Mouse (Mus musculus): ENCODE data around the gene Zic5. TPM values are rescaled to one million over a fixed set of nuclear protein-coding genes. Genes with fewer than 3 reads are reported as not detected.

Gene Zic5
- total RNA-seq, 2 experiments from 2014 or later, result 3.0 to 4.0 TPM

DNA sequence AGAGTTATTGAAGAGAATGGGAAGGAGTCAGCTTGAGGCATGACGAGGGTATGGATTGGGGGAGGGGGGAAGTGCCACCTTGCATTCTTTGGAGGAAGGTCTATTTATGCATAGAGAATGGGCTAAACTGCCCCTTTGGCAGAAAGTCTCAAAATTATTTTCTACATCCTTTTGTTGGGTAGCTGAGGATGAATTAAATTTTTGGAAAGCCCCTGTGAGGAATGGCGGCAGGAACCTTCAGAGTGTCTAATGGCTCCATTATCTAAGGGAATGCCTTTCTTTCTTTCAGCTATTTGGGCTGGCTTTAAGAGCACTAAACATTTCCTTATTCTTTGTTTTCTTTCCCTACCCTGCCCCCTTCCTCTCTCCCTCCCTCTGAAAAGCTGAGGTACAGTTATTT lies 14.9 kb upstream of the Zic5 start:
- no peak for DNase-seq (ENCODE audit: low spot score in 2 of 2)

DNA sequence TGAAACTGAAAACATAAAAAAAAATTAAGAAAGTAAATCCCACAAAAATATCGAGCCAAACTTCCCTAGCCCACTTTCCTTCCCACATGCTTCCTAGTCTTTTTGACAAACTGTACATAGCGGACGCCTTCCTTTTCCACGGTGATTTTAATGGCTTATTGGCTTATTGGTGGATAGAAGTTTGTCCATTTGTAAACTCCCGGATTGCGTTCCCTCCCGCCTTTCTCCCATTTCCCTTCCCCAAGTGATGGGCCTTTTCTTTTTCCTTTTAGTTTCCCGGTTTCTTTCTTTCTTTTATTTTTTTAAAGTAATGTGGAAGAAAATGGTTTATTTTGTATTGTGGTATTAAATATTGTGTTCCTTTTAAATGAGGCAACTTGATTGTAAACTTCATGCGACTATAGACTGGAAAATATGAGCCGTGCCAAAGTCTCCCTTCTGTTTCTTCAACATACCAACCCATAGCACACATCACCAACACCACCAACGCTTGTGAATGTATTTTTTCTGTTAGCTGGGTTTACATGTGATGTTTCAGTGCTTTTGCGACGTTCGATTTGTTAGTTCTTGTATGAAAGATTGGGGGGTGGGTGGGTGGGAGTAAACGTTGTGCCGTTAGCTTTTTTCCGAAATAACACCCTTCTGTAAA lies 14.1 kb upstream of the Zic5 start:
- DNase-seq (ENCODE audit: low spot score in 2 of 2), result no peak

- DNase-seq (ENCODE audit: low spot score in 2 of 2), result no peak
Observed at GRCm38 (mm10) chr14:122478574-122479011, 13.1 kb upstream of the Zic5 start.

DNA sequence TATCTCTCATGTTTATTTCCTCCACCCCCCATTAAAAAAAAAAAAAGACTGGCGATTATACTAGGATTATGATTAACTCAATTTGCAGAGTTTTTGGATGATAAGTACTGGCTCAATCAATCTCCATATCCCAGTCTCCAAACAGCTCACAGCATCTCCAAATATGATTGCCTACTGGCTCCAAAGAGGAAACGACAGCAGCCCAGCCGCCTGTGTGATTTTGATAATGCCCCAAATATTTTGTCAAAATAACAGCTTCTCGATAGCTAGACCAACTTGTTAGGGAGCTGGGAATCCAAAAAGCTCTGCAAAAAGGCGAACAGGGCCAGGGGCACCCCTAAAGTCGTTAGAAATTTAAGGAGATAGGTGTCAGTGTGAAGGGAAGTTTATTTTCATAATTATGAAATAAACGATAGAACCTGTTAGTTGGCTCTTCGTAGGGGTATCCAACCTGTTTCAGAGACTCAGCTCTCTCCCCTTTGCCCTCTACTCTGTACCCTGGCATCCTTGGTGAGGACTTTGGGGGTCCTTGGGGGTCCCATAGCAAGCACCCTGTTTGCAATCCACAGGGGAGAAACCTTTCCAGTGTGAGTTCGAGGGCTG lies 12.6 kb upstream of the Zic5 start:
- DNase-seq (ENCODE audit: low spot score in 2 of 2), result no peak

DNA sequence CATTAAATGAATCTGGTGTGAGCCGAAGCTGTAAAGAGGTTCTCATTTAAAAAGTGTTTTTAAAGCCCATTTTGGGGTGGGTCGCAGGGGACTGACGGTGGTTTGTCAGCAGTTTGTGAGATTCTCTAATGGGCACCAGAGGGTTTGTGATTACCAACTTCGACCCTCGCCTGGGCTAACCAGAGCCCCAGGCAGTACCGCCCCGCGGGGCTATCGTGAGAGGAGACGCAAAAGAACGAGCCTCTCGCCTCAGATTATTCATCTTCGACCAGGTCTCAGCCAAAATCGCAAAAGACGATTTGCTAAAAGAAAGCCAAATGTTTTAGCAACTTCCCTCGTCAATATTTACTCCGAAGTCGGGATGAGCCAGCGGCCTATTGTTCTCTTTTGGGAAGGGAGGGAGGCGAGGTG lies 11.8 kb upstream of the Zic5 start:
- DNase-seq (ENCODE audit: low spot score in 2 of 2), result no peak

DNA sequence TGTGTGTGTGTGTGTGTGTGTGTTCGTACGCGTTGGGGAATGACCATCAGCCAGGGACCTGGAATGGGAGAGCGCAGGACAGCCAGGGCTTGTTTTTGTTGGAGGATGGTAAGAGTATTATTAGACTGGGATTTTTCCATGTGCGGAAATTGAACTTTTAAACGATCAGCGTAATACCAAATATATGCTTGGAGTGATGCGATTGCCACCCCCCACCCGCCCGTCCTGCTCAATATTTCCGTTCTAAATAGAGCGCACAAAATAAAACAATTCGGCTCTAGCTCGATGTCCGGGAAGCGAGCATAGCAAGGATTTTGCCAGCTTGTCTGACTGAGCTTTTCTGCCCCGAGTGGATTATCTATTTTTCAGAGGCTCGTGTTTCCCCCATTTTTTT lies 11.3 kb upstream of the Zic5 start:
- DNase-seq (ENCODE audit: low spot score in 2 of 2), result no peak

DNA sequence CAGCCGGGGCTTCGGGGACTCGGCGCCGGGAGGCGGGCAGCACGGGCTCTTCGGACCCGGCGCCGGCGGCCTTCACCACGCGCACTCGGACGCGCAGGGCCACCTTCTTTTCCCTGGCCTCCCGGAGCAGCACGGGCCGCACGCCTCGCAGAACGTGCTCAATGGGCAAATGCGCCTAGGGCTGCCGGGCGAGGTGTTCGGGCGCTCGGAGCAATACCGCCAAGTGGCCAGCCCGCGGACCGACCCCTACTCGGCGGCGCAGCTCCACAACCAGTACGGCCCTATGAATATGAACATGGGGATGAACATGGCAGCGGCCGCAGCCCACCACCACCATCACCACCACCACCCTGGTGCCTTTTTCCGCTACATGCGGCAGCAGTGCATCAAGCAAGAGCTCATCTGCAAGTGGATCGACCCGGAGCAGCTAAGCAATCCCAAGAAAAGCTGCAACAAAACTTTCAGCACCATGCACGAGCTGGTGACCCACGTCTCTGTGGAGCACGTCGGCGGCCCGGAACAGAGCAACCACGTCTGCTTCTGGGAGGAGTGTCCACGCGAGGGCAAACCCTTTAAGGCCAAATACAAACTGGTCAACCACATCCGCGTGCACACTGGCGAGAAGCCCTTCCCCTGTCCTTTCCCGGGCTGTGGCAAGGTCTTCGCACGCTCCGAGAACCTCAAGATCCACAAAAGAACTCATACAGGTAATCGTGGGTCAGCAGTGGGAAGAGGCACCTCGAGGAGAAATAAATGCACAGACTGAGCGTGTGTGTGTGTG lies 10.8 kb upstream of the Zic5 start:
- no peak for DNase-seq (ENCODE audit: low spot score in 2 of 2)

DNA sequence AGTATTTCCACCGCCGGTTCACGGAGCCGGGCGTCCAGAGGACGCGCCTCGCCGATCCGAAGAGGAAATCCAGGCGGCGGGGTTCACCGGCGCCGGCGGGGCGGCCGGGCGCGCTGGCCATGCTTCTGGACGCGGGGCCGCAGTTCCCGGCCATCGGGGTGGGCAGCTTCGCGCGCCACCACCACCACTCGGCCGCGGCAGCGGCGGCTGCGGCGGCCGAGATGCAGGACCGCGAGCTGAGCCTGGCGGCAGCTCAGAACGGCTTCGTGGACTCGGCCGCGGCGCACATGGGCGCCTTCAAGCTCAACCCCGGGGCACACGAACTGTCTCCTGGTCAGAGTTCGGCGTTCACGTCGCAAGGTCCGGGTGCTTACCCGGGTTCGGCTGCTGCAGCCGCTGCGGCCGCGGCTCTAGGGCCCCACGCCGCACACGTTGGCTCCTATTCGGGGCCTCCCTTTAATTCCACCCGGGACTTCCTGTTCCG lies 10.1 kb upstream of the Zic5 start:
- no peak for DNase-seq (ENCODE audit: low spot score in 2 of 2)

DNA sequence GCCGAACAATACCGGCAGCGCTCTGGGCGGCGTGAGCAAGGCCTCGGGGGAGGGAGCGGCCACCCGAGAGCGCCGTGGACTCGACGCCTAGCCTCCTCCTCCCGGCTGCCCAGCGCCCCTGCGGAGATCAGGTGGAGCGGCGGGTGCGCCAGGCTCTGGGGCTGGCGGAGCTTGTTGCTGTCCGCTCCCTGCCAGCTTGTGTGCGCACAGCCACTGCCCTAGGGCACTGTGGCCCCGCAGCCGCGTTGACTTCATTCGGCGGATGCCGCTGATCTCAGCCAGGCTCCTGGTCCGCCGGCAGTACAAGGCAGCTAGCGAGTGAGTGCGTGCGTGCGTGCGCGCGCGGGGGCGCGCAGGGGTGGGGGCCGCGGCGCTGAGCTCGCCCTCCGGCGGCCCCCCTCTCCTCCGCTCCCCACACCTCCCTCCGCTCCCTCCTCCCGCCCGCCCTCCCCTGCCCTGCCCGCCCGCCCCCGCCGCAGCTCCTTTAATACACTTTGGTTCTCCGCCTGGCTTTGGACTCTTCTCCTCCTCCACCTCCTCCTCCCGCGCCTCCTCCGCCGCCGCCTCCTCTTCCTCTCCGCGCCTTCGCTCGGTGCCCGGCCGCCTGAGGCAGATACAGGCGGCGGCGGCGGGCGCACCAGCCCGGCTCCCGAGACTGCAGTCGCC lies 9.5 kb upstream of the Zic5 start, which contains the start of gene Zic2:
Zic2 (plus strand) TSS at position 545 of the 666 bp plus-strand sequence.
- no peak for DNase-seq (ENCODE audit: low spot score in 2 of 2)

- DNase-seq (ENCODE audit: low spot score in 2 of 2), result no peak
Observed at GRCm38 (mm10) chr14:122474041-122474890, 8.8 kb upstream of the Zic5 start.

DNA sequence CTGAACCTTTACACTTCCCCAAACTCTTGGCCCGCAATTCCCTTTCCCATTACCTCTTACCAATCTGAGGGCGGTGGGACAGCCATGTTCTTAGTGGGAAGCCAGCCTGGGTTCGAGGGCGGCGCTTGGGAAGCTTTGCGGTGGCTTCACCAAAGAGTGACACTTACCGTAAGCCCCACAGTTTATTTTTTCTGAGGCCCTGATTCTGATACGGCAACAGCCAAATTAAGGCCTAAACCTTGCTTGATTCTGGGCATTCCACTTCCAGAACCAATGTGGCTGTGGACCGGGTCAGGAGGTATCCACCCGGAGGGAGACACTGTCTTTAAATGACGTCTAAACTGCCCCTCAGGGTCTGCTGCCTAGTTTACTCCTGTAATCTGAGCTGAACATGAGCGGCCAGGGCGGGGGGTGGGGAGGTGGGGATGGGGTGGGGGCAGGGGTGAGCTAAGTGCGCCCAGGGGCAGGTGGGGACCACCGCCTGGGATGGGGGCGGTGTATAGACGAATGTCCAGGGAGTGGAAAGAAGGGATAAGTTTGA lies 7.8 kb upstream of the Zic5 start:
- DNase-seq (ENCODE audit: low spot score in 2 of 2), result no peak

GRCm38 (mm10) chr14:122472647-122473046 lies 7.2 kb upstream of the Zic5 start:
- no peak for DNase-seq (ENCODE audit: low spot score in 2 of 2)

DNA sequence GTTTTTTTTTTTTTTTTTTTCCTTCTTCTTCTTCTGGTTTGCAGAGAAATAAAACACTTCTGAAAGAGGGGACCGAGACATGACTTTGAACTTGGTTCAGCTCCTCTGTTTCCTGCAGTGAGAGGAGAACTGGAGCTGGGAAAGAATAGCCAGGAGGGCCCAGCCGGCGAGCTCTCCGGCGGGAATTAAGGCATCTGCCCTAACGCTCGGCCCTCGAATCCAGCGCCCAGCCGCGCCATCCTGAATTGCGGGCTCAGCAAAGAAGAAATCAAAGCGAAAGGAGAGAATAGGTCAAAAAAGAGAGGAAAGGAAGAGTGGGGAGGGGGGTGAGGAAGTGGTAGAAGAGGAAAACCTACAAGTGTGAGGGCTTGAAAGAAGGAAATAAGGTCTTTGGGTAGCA lies 6.7 kb upstream of the Zic5 start:
- DNase-seq (ENCODE audit: low spot score in 2 of 2), result no peak

GRCm38 (mm10) chr14:122471449-122472085 lies 6.1 kb upstream of the Zic5 start:
- DNase-seq (ENCODE audit: low spot score in 2 of 2), result no peak

GRCm38 (mm10) chr14:122468971-122469755 lies 3.7 kb upstream of the Zic5 start:
- no peak for DNase-seq (ENCODE audit: low spot score in 2 of 2)

DNA sequence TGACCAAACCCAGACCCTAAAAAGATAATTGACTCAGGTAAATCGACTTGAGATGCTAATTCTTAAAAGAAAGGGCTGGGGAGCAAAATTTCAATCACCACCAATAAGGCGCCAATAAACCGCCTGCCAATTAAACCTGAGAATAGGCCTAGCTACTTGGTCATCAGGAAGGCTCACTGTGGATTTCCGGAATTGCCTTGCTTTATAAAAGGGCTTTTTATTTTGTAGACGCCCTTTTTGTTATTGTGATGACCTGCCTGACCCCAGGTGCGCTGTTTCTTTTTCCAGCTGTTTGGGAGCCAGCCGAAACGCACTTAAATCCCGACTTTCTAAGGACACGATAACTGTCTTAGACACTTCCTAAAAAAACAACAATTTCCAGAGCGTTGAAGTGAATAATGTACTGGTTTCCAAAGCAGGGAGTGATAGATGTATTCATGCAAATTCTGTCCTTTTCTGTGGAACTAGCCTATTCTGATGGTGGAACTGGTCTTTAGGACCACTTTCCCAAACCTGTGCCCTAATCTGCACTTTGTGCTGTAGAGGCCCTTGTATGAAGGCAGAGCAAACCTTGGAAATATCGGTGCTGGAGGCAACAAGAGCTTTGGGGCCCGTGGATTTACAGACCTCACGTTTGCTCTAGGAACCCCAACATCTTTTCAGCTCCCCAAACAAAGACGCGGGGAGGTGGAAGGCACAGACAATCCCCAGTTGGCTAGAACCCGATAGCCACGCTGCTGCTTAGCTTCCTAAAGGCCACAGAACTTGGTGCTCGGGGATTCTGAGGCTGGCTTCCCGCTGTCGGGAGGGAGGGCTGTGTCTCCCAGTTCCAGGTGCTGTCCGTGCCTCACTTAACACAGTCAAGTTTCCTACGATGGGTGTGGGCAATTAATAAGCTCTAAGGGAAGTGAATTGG lies 2.7 kb upstream of the Zic5 start:
- DNase-seq (ENCODE audit: low spot score in 2 of 2), result no peak

DNA sequence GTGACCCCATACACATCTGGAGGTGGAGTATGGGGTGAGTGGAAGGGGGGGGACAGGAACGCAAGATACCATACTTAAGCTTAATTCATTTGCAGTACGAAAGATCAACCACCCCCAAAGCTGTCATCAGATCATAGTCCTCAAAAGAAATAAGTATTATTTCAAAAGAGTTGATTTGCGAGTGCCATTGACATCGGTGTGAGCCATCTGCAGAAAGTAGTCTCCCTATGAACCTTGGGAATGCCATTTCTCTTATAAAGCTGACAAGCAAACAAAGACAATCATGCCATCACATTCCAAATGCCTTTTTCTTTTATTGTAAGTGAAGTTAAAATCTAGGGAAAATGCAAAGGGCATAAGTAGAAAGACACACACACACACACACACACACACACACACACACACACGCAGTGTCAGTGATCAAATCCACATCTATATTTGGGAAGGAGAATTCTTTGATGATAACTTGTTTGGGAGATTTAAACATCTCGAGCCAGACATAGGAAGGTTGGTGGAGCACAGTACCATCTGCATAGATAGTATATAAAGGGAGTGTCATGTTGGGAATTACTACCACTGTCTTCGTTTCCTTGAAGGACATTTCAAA lies 1.4 kb upstream of the Zic5 start:
- no peak for DNase-seq (ENCODE audit: low spot score in 2 of 2)

Data from left cerebral cortex, adult 18-20 months (tissue).